Mouse (Mus musculus) effector memory CD4-positive, alpha-beta T cell, adult 5 months (primary cell): Measurements from ENCODE around the gene Tmem167. TPM values are rescaled to one million over a fixed set of nuclear protein-coding genes. Genes with fewer than 3 reads are reported as not detected.

Experiments
- polyA plus RNA-seq: library from polyadenylated mRNA; unstranded; fragments of 100-300 nt; shearing (Covaris generic); gene quantifications from one replicate; pipeline ENCODE4 v1.2.1, GENCODE M21; 2017

Tmem167 gene
- 24.1 TPM for polyA plus RNA-seq

DNA sequence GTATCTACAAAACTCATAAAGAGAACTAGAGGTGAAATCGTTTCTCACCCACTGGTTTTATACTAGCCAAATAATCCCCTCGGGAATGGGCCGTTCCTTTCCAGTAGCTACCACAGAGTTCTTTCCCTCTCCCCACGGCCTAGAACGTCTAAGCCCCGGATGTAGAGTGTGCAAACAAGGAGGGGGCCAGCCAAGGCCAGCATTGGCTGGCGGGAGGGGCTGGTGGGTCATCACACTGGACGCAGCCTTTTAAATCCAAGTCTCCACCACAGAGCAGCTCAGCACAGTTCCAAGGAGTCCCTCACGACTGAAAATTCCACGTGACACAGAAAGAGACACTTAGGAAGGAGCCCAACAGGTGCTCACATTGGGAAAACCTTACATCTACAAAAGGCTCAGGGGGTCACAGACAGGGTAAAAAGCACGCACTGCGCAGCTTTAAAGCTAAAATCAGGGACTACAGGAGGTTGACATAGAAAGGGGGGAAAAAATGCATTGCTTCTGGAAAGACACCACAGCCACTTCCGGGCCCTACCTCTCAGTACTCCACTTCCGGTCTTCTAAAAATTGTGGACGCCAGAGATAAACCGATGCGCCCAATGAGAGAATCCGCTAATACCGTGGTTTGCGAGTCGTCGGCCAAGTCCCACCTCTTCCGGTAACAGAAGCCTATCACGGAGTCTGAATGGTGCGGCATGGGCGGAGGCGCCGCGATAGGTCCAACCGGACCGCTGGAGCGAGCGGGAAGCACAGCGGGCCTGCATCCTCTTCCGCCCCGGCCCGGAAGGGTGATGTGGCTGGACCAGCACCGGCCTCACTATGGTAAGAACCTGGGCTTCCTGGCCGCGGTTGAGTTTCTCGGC lies at the start of gene Tmem167, which contains the start of gene Xrcc4:
TSS of gene Tmem167 (plus strand) at position 162 of the 863 bp plus-strand sequence.
TSS of gene Xrcc4 (minus strand) at position 647 of the 863 bp plus-strand sequence.

Other genes starting within 250 kb of the Tmem167 start
- 21.7 TPM for gene Xrcc4, start 485 bp downstream of the Tmem167 start, polyA plus RNA-seq